Mouse (Mus musculus) hindbrain, embryonic 12.5 days (tissue): ENCODE results near the gene Clcn2. TPM values are rescaled to one million over a fixed set of nuclear protein-coding genes. Genes with fewer than 3 reads are reported as not detected.
"Not testable (repeated sequence)": the region's sequence is repeated elsewhere in the genome, so short reads cannot be mapped to it uniquely, and the experiment has no call there.

Experiments
- ATAC-seq: fragments of 200-750 bp; cut with Nextera tagmentation; 2 replicates; pipeline ENCODE4 v1.8.0; 2017; ENCODE audit warnings: moderate TSS enrichment; ENCODE audit not compliant: low FRiP score
- H3K27ac ChIP-seq: fragments of 300-500 bp; sonication (generic); 2 replicates; pipeline ENCODE4 v1.5.1; 2016; ENCODE audit warnings: mild to moderate bottlenecking
- H3K27me3 ChIP-seq: fragments of 300-500 bp; sonication (generic); 2 replicates; pipeline ENCODE4 v1.6.1; 2016; ENCODE audit warnings: mild to moderate bottlenecking
- H3K36me3 ChIP-seq: fragments of 300-500 bp; sonication (generic); 2 replicates; pipeline ENCODE4 v1.6.1; 2016; ENCODE audit warnings: mild to moderate bottlenecking
- H3K4me1 ChIP-seq: fragments of 300-500 bp; sonication (generic); 2 replicates; pipeline ENCODE4 v1.6.1; 2016
- H3K4me2 ChIP-seq: fragments of 300-500 bp; sonication (generic); replicated peaks from 2 replicates; pipeline ENCODE4 v1.6.1; 2016; ENCODE audit warnings: mild to moderate bottlenecking
- H3K4me3 ChIP-seq: fragments of 300-500 bp; sonication (generic); 2 replicates; pipeline ENCODE4 v1.5.1; 2016; ENCODE audit warnings: mild to moderate bottlenecking
- H3K9ac ChIP-seq: fragments of 300-500 bp; sonication (generic); 2 replicates; pipeline ENCODE4 v1.6.1; 2016; ENCODE audit warnings: mild to moderate bottlenecking, moderate library complexity
- H3K9me3 ChIP-seq: fragments of 300-500 bp; sonication (generic); replicated peaks from 2 replicates; pipeline ENCODE4 v1.6.1; 2016; ENCODE audit warnings: mild to moderate bottlenecking
- WGBS: fragments of 180-500 bp; shearing (Covaris S2); methylation state at CpG from one replicate; pipeline ENCODE4 v1.1.7; 2016; 5-methylcytosine and 5-hydroxymethylcytosine counted together
- polyA plus RNA-seq: library from polyadenylated mRNA; unstranded; fragments of >200 nt; fragmentation: Nextera tagmentation; extraction: Ambion mirVana; gene quantifications from 2 replicates; pipeline ENCODE4 v1.2.1, GENCODE M21; 2016

Clcn2 gene
- polyA plus RNA-seq, 1 experiment from 2014 or later: 40.5 TPM

DNA sequence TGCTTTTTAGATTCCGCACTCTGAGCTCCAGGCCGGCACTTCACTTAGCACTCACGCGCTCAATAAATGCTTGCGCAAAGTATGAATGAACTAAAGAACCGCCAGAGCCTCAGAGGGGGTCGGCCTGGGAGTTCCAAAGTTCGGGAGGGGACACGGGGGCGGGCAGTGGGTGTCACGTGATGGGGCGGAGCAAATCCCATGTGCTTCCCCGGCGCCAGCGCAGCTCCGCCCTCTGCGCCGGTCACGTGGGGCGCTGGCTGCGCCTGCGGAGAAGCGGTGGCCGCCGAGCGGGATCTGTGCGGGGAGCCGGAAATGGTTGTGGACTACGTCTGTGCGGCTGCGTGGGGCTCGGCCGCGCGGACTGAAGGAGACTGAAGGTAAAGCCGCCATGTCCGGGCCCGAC, 45.0 kb downstream of the Clcn2 start:
- Histone ChIP-seq H3K4me2 (peak overlapping the region; percentile 98), H3K27me3 (no peaks in the 10 kb centered on the region), H3K4me3 (peak overlapping the region; percentile 86), H3K9me3 (no peaks in the 10 kb centered on the region), H3K9ac (peak overlapping the region; percentile 99), H3K4me1 (peaks cover 19% of the 10 kb centered on the region), H3K27ac (peak overlapping the region; percentile 97), H3K36me3 (peaks cover 23% of the 10 kb centered on the region)
- ATAC-seq: peak; percentile 96
- 0% methylated on average over 36 of the region's 38 CpGs for WGBS

GRCm38 (mm10) chr16:20671886-20672285, 45.7 kb downstream of the Clcn2 start:
- WGBS: 26% methylated on average over 6 of the region's 6 CpGs
- Histone ChIP-seq H3K4me2 (peak overlapping the region; percentile 98), H3K9me3 (no peaks in the 10 kb centered on the region), H3K4me1 (peaks cover 19% of the 10 kb centered on the region), H3K27ac (no peak overlapping the region), H3K27me3 (no peaks in the 10 kb centered on the region), H3K36me3 (peaks cover 17% of the 10 kb centered on the region), H3K9ac (no peak overlapping the region), H3K4me3 (peak overlapping the region; percentile 86; the same call in 1 of the 2 replicates)
- no peak for ATAC-seq

- no peak overlapping the region for H3K9ac ChIP-seq
- ATAC-seq: no peak
- 87% methylated on average over 3 of the region's 3 CpGs for WGBS
Measured at GRCm38 (mm10) chr16:20670291-20670690, 47.3 kb downstream of the Clcn2 start.

DNA sequence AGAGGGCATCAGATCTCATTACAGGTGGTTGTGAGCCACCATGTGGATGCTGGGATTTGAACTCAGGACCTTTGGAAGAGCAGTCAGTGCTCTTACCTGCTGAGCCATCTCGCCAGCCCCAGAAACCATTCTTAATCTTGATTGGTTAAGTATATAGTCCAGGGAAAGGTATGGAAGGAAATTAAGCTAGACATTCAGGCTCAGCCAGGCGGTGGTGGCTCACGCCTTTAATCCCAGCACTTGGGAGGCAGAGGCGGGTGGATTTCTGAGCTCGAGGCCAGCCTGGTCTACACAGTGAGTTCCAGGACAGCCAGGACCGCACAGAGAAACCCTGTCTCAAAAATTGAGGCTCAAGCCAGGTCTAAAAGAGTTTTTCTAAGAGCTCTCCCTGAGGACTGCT, 49.5 kb downstream of the Clcn2 start, which contains the start of gene Eif4g1:
Gene Eif4g1 (plus strand): TSS at position 301 of the 400 bp plus-strand sequence.
- 96% methylated on average over 2 of the region's 6 CpGs for WGBS
- not testable (repeated sequence) for ATAC-seq, H3K27ac ChIP-seq

More at GRCm38 (mm10) chr16:20670291-20670690, 47.3 kb downstream of the Clcn2 start:
- peaks cover 19% of the 10 kb centered on the region for H3K4me1 ChIP-seq
- H3K36me3 ChIP-seq: peaks cover 9% of the 10 kb centered on the region
- H3K9me3 ChIP-seq: no peaks in the 10 kb centered on the region
- H3K27me3 ChIP-seq: no peaks in the 10 kb centered on the region
- no peak overlapping the region for H3K27ac ChIP-seq
- no peak overlapping the region for H3K4me2 ChIP-seq
- H3K4me3 ChIP-seq: no peak overlapping the region

GRCm38 (mm10) chr16:20657661-20658060, 59.9 kb downstream of the Clcn2 start:
- 91% methylated on average over 4 of the region's 4 CpGs for WGBS
- Histone ChIP-seq H3K9me3 (no peaks in the 10 kb centered on the region), H3K4me2 (no peak overlapping the region), H3K4me3 (no peak overlapping the region), H3K36me3 (peaks cover 85% of the 10 kb centered on the region), H3K4me1 (peaks cover 6% of the 10 kb centered on the region), H3K27ac (no peak overlapping the region), H3K27me3 (no peaks in the 10 kb centered on the region), H3K9ac (no peak overlapping the region)
- ATAC-seq: no peak

More for the DNA sequence above, 49.5 kb downstream of the Clcn2 start, which contains the start of gene Eif4g1:
- H3K9ac ChIP-seq, H3K4me1 ChIP-seq, H3K27me3 ChIP-seq, H3K9me3 ChIP-seq, H3K4me3 ChIP-seq, H3K4me2 ChIP-seq: not testable (repeated sequence)
- H3K36me3 ChIP-seq: peaks cover 21% of the 10 kb centered on the region

GRCm38 (mm10) chr16:20653315-20653714, 64.2 kb downstream of the Clcn2 start:
- no peak overlapping the region for H3K27ac ChIP-seq
- H3K27me3 ChIP-seq: no peaks in the 10 kb centered on the region
- H3K9ac ChIP-seq: no peak overlapping the region
- 57% methylated on average over 2 of the region's 2 CpGs for WGBS
- H3K9me3 ChIP-seq: no peaks in the 10 kb centered on the region
- peaks cover 17% of the 10 kb centered on the region for H3K4me1 ChIP-seq
- no peak overlapping the region for H3K4me3 ChIP-seq
- peaks cover 42% of the 10 kb centered on the region for H3K36me3 ChIP-seq
- ATAC-seq: no peak
- H3K4me2 ChIP-seq: no peak overlapping the region

Other genes with a start within 250 kb of the Clcn2 start
- gene Eif2b5, start 218.9 kb downstream of the Clcn2 start, polyA plus RNA-seq: 118 and 127 TPM in 2 replicates
- 51.6 and 60.5 TPM in 2 replicates for gene Dvl3, start 200.8 kb downstream of the Clcn2 start, polyA plus RNA-seq
- gene Ap2m1, start 182.3 kb downstream of the Clcn2 start, polyA plus RNA-seq: 901 and 915 TPM in 2 replicates
- gene Abcf3, start 169.2 kb downstream of the Clcn2 start, polyA plus RNA-seq: 72.7 and 76.2 TPM in 2 replicates
- gene Vwa5b2, start 128.3 kb downstream of the Clcn2 start, polyA plus RNA-seq: 8.8 and 11.0 TPM in 2 replicates
- 16.6 and 20.1 TPM in 2 replicates for gene Eef1akmt4, start 106.2 kb downstream of the Clcn2 start, polyA plus RNA-seq
- 0.20 TPM in 1 of 2 replicates, not detected in the other for gene Gm49333, start 106.1 kb downstream of the Clcn2 start, polyA plus RNA-seq
- gene Alg3, start 106.0 kb downstream of the Clcn2 start, polyA plus RNA-seq: 40.0 and 42.6 TPM in 2 replicates
- 9.1 TPM in 2 replicates for gene Camk2n2, start 96.5 kb downstream of the Clcn2 start, polyA plus RNA-seq
- gene Ece2, start 87.9 kb downstream of the Clcn2 start, polyA plus RNA-seq: 7.7 and 10.2 TPM in 2 replicates
- gene Psmd2, start 66.1 kb downstream of the Clcn2 start, polyA plus RNA-seq: 397 and 411 TPM in 2 replicates
- gene Eif4g1, start 49.4 kb downstream of the Clcn2 start, polyA plus RNA-seq: 197 and 200 TPM in 2 replicates
- 19.4 and 19.8 TPM in 2 replicates for gene Fam131a, start 24.5 kb downstream of the Clcn2 start, polyA plus RNA-seq
- gene Polr2h, start 81 bp downstream of the Clcn2 start, polyA plus RNA-seq: 68.6 and 80.7 TPM in 2 replicates
- 6.0 and 6.4 TPM in 2 replicates for gene Chrd, start 15.4 kb upstream of the Clcn2 start, polyA plus RNA-seq
- 0.96 and 0.98 TPM in 2 replicates for gene Thpo, start 16.8 kb upstream of the Clcn2 start, polyA plus RNA-seq